Mouse (Mus musculus) cerebellum, postnatal 25 days (tissue): ENCODE measurements around the gene Skint6.
"Not testable (repeated sequence)": the region's sequence is repeated elsewhere in the genome, so short reads cannot be mapped to it uniquely, and the experiment has no call there.

Source experiments
- DNase-seq, 2 experiments: peaks; one replicate each; pipeline ENCODE4 v3.0.0; 2021; ENCODE audit warnings: mixed read lengths in 2 of 2

Gene Skint6

GRCm38 (mm10) chr4:113286873-113287272 lies at the start of gene Skint6:
Gene Skint6, minus strand, starts transcription at chr4:113286973.
- DNase-seq, result no peak

GRCm38 (mm10) chr4:113320911-113321310 lies 34.1 kb upstream of the Skint6 start:
- no peak for DNase-seq

- no peak for DNase-seq
Observed at GRCm38 (mm10) chr4:113301773-113302473, 15.2 kb upstream of the Skint6 start.

- no peak for DNase-seq
Observed at GRCm38 (mm10) chr4:113263363-113264060, 23.3 kb downstream of the Skint6 start.

GRCm38 (mm10) chr4:113245808-113246207 lies 41.0 kb downstream of the Skint6 start:
- no peak for DNase-seq

GRCm38 (mm10) chr4:113067621-113068020 lies 219.2 kb downstream of the Skint6 start:
- no peak for DNase-seq

GRCm38 (mm10) chr4:112979160-112979559 lies 307.6 kb downstream of the Skint6 start:
- DNase-seq, result not testable (repeated sequence)

GRCm38 (mm10) chr4:112790646-112791045 lies 496.1 kb downstream of the Skint6 start:
- DNase-seq, result no peak

- DNase-seq, result no peak
Observed at GRCm38 (mm10) chr4:112774766-112775165, 512.0 kb downstream of the Skint6 start, which contains the start of gene Skint10. Gene Skint10, minus strand, starts transcription at chr4:112774866.
